Mouse (Mus musculus) hindbrain, embryonic 13.5 days (tissue): ENCODE results near the gene Igfn1. TPM values are rescaled to one million over a fixed set of nuclear protein-coding genes. Genes with fewer than 3 reads are reported as not detected.

Source experiments
- ATAC-seq: fragments of 200-750 bp; cut with Nextera tagmentation; 2 replicates; pipeline ENCODE4 v1.8.0; 2017; ENCODE audit warnings: moderate TSS enrichment; ENCODE audit not compliant: low FRiP score
- H3K27ac ChIP-seq: fragments of 300-500 bp; sonication (generic); 2 replicates; pipeline ENCODE4 v1.5.1; 2015; ENCODE audit warnings: inconsistent platforms, mild to moderate bottlenecking, moderate library complexity
- H3K27me3 ChIP-seq: fragments of 300-500 bp; sonication (generic); 2 replicates; pipeline ENCODE4 v1.6.1; 2015; ENCODE audit warnings: mild to moderate bottlenecking, inconsistent platforms
- H3K36me3 ChIP-seq: fragments of 300-500 bp; sonication (generic); 2 replicates; pipeline ENCODE4 v1.6.1; 2015; ENCODE audit warnings: mild to moderate bottlenecking, inconsistent platforms
- H3K4me1 ChIP-seq: fragments of 300-500 bp; sonication (generic); replicated peaks from 2 replicates; pipeline ENCODE4 v1.6.1; 2015; ENCODE audit warnings: inconsistent platforms
- H3K4me2 ChIP-seq: fragments of 300-500 bp; sonication (generic); 2 replicates; pipeline ENCODE4 v1.6.1; 2015; ENCODE audit warnings: inconsistent platforms, mild to moderate bottlenecking, moderate library complexity
- H3K4me3 ChIP-seq: fragments of 300-500 bp; sonication (generic); 2 replicates; pipeline ENCODE4 v1.5.1; 2015; ENCODE audit warnings: mild to moderate bottlenecking, inconsistent platforms
- H3K9ac ChIP-seq: fragments of 300-500 bp; sonication (generic); 2 replicates; pipeline ENCODE4 v1.6.1; 2015; ENCODE audit warnings: mild to moderate bottlenecking, inconsistent platforms
- H3K9me3 ChIP-seq: fragments of 300-500 bp; sonication (generic); 2 replicates; pipeline ENCODE4 v1.6.1; 2016; ENCODE audit warnings: inconsistent platforms
- WGBS: fragments of 180-500 bp; shearing (Covaris S2); methylation state at CpG from one replicate; pipeline ENCODE4 v1.1.7; 2015; 5-methylcytosine and 5-hydroxymethylcytosine counted together
- polyA plus RNA-seq: library from polyadenylated mRNA; unstranded; fragments of >200 nt; fragmentation: Nextera tagmentation; extraction: Ambion mirVana; gene quantifications from 2 replicates; pipeline ENCODE4 v1.2.1, GENCODE M21; 2015

The Igfn1 gene
- polyA plus RNA-seq = not detected in 2 replicates

- 78% methylated on average over 3 of the region's 3 CpGs for WGBS
- no peak within 1 kb of the TSS; the same call in 1 of the 2 replicates for H3K4me3 ChIP-seq
- H3K9ac ChIP-seq = no peak within 1 kb of the TSS
These were observed at the start of gene Igfn1 for GRCm38 (mm10) chr1:136006292-136006748. Gene Igfn1 (minus strand): TSS chr1:136006342.

GRCm38 (mm10) chr1:136055771-136056170 is 49.6 kb upstream of the Igfn1 start:
- Histone ChIP-seq H3K27ac (no peak overlapping the region), H3K4me3 (no peak overlapping the region), H3K9me3 (no peaks in the 10 kb centered on the region), H3K4me2 (no peak overlapping the region), H3K4me1 (peaks cover 19% of the 10 kb centered on the region), H3K27me3 (peaks cover 28% of the 10 kb centered on the region), H3K36me3 (no peaks in the 10 kb centered on the region), H3K9ac (no peak overlapping the region)
- ATAC-seq = no peak
- WGBS = 40% methylated on average over 3 of the region's 3 CpGs

More at GRCm38 (mm10) chr1:136006292-136006748, at the start of gene Igfn1:
- peaks cover 31% of the 10 kb centered on the region for H3K27me3 ChIP-seq
- no peak for ATAC-seq
- peak within 1 kb of the TSS; percentile 64 for H3K4me2 ChIP-seq
- H3K9me3 ChIP-seq = no peaks in the 10 kb centered on the region
- no peak within 1 kb of the TSS for H3K27ac ChIP-seq
- H3K4me1 ChIP-seq = peaks cover 12% of the 10 kb centered on the region
- no peaks in the 10 kb centered on the region for H3K36me3 ChIP-seq

- H3K4me3 ChIP-seq = no peak within 1 kb of the TSS
- no peaks in the 10 kb centered on the region for H3K36me3 ChIP-seq
- peaks cover 52% of the 10 kb centered on the region for H3K27me3 ChIP-seq
- no peak for ATAC-seq
- no peak within 1 kb of the TSS for H3K27ac ChIP-seq
- no peak within 1 kb of the TSS for H3K4me2 ChIP-seq
- WGBS = 40% methylated on average over 11 of the region's 11 CpGs
- peaks cover 23% of the 10 kb centered on the region for H3K4me1 ChIP-seq
- no peaks in the 10 kb centered on the region for H3K9me3 ChIP-seq
- peak within 1 kb of the TSS; percentile 24; the same call in 1 of the 2 replicates for H3K9ac ChIP-seq
These were observed 46.4 kb upstream of the Igfn1 start, which contains the start of gene Cacna1s for GRCm38 (mm10) chr1:136052547-136052946. Gene Cacna1s (plus strand): TSS chr1:136052750.

GRCm38 (mm10) chr1:136051465-136051864 is 45.3 kb upstream of the Igfn1 start:
- Histone ChIP-seq H3K27me3 (peaks cover 59% of the 10 kb centered on the region), H3K4me3 (peak overlapping the region; percentile 41), H3K4me2 (peak overlapping the region; percentile 58), H3K27ac (no peak overlapping the region), H3K9me3 (no peaks in the 10 kb centered on the region), H3K9ac (no peak overlapping the region), H3K4me1 (peaks cover 19% of the 10 kb centered on the region), H3K36me3 (no peaks in the 10 kb centered on the region)
- whole genome bisulfite sequencing = 2% methylated on average over 6 of the region's 6 CpGs
- peak; percentile 62 for ATAC-seq

GRCm38 (mm10) chr1:136051013-136051315 is 44.8 kb upstream of the Igfn1 start:
- H3K4me3 ChIP-seq = peak overlapping the region; percentile 41
- peaks cover 59% of the 10 kb centered on the region for H3K27me3 ChIP-seq
- peak; percentile 48 for ATAC-seq
- peaks cover 14% of the 10 kb centered on the region for H3K4me1 ChIP-seq
- no peak overlapping the region for H3K27ac ChIP-seq
- H3K9ac ChIP-seq = peak overlapping the region; percentile 63
- WGBS = under 1% methylated on average over 36 of the region's 36 CpGs
- H3K36me3 ChIP-seq = no peaks in the 10 kb centered on the region
- peak overlapping the region; percentile 58 for H3K4me2 ChIP-seq
- H3K9me3 ChIP-seq = no peaks in the 10 kb centered on the region

- peaks cover 59% of the 10 kb centered on the region for H3K27me3 ChIP-seq
- 20% methylated on average over 29 of the region's 29 CpGs for WGBS
- H3K9me3 ChIP-seq = no peaks in the 10 kb centered on the region
- no peaks in the 10 kb centered on the region for H3K36me3 ChIP-seq
- peak within 1 kb of the TSS; percentile 63 for H3K9ac ChIP-seq
- peak within 1 kb of the TSS; percentile 58 for H3K4me2 ChIP-seq
- no peak within 1 kb of the TSS for H3K27ac ChIP-seq
- peak; percentile 4; the same call in 1 of the 2 replicates for ATAC-seq
- H3K4me1 ChIP-seq = peaks cover 11% of the 10 kb centered on the region
- H3K4me3 ChIP-seq = peak within 1 kb of the TSS; percentile 41
These were observed 44.3 kb upstream of the Igfn1 start, which contains the start of gene Ascl5 for GRCm38 (mm10) chr1:136050312-136051012. Gene Ascl5 (plus strand): TSS chr1:136050804.

GRCm38 (mm10) chr1:136047894-136048293 is 41.8 kb upstream of the Igfn1 start:
- Histone ChIP-seq H3K27ac (no peak overlapping the region), H3K36me3 (no peaks in the 10 kb centered on the region), H3K27me3 (peaks cover 59% of the 10 kb centered on the region), H3K9me3 (no peaks in the 10 kb centered on the region), H3K4me2 (no peak overlapping the region), H3K4me3 (no peak overlapping the region), H3K9ac (no peak overlapping the region), H3K4me1 (peaks cover 11% of the 10 kb centered on the region)
- 81% methylated on average over 9 of the region's 9 CpGs for WGBS
- no peak for ATAC-seq

GRCm38 (mm10) chr1:136047432-136047831 is 41.3 kb upstream of the Igfn1 start:
- peaks cover 11% of the 10 kb centered on the region for H3K4me1 ChIP-seq
- no peaks in the 10 kb centered on the region for H3K9me3 ChIP-seq
- H3K36me3 ChIP-seq = no peaks in the 10 kb centered on the region
- no peak for ATAC-seq
- H3K27me3 ChIP-seq = peaks cover 57% of the 10 kb centered on the region
- H3K4me2 ChIP-seq = no peak overlapping the region
- H3K4me3 ChIP-seq = no peak overlapping the region
- no peak overlapping the region for H3K9ac ChIP-seq
- H3K27ac ChIP-seq = no peak overlapping the region
- WGBS = 9% methylated on average over 2 of the region's 2 CpGs

GRCm38 (mm10) chr1:136045774-136046173 is 39.6 kb upstream of the Igfn1 start:
- 7% methylated on average over 4 of the region's 4 CpGs for WGBS
- Histone ChIP-seq H3K9me3 (no peaks in the 10 kb centered on the region), H3K4me1 (peaks cover 16% of the 10 kb centered on the region), H3K4me2 (no peak overlapping the region), H3K4me3 (no peak overlapping the region), H3K27me3 (peaks cover 46% of the 10 kb centered on the region), H3K9ac (no peak overlapping the region), H3K36me3 (no peaks in the 10 kb centered on the region), H3K27ac (no peak overlapping the region)
- no peak for ATAC-seq

- Histone ChIP-seq H3K4me3 (no peak overlapping the region), H3K4me1 (peaks cover 18% of the 10 kb centered on the region), H3K27ac (no peak overlapping the region), H3K4me2 (no peak overlapping the region), H3K36me3 (peaks cover 5% of the 10 kb centered on the region; the same call in 1 of the 2 replicates), H3K9ac (no peak overlapping the region), H3K27me3 (peaks cover 29% of the 10 kb centered on the region), H3K9me3 (no peaks in the 10 kb centered on the region)
- whole genome bisulfite sequencing = 34% methylated on average over 4 of the region's 4 CpGs
- ATAC-seq = no peak
These were observed 34.7 kb upstream of the Igfn1 start for GRCm38 (mm10) chr1:136040874-136041273.

GRCm38 (mm10) chr1:136040452-136040851 is 34.3 kb upstream of the Igfn1 start:
- 26% methylated on average over 11 of the region's 11 CpGs for WGBS
- no peak for ATAC-seq

GRCm38 (mm10) chr1:136038746-136039538 is 32.8 kb upstream of the Igfn1 start:
- H3K9ac ChIP-seq = no peak overlapping the region
- peaks cover 25% of the 10 kb centered on the region for H3K36me3 ChIP-seq
- no peak overlapping the region for H3K27ac ChIP-seq
- no peaks in the 10 kb centered on the region for H3K9me3 ChIP-seq
- H3K4me2 ChIP-seq = no peak overlapping the region
- 90% methylated on average over 5 of the region's 5 CpGs for WGBS
- ATAC-seq = no peak
- peaks cover 26% of the 10 kb centered on the region for H3K27me3 ChIP-seq
- no peak overlapping the region for H3K4me3 ChIP-seq
- peaks cover 18% of the 10 kb centered on the region for H3K4me1 ChIP-seq

More at GRCm38 (mm10) chr1:136040452-136040851, 34.3 kb upstream of the Igfn1 start:
- Histone ChIP-seq H3K9ac (no peak overlapping the region), H3K27me3 (peaks cover 29% of the 10 kb centered on the region), H3K27ac (no peak overlapping the region), H3K4me1 (peaks cover 18% of the 10 kb centered on the region), H3K9me3 (no peaks in the 10 kb centered on the region), H3K4me2 (no peak overlapping the region), H3K36me3 (peaks cover 10% of the 10 kb centered on the region), H3K4me3 (no peak overlapping the region)
